ENCODE assay signal across 9 mouse cellular contexts in genomic region chr17:12757990-12758389, GRCm38 (mm10). TPM values are rescaled to one million over a fixed set of nuclear protein-coding genes. Genes with fewer than 3 reads are reported as not detected.
DNase-seq lines count a peak whose midpoint lies in the region; TF ChIP-seq lines count a peak whose summit lies in the region.
"Had no signal": no experiment of that assay in that cellular context is flagged by ENCODE, and none has a peak within 500 bp of the region (broad histone marks: within the 10 kb centered on the region; RNA-seq: fewer than 3 reads in every experiment).

No protein-coding gene starts in this region.

- H3K79me2 ChIP-seq in heart, adult 2 months (replicated peaks; ENCODE audit: control insufficient read depth, insufficient read depth, low read length), result peaks cover 1% of the 10 kb centered on the region

- no peak for TF ChIP-seq CTCF in heart, adult 2 months (IDR thresholded peaks at IDR 0.05)

- intact Hi-C loops in heart, adult 2 months (cut with DNase I), result loop anchor here (2.0 kb wide), 1 partner anchor 31 kb away; no protein-coding TSS in a partner anchor

- no peaks in the 10 kb centered on the region for H3K27me3 ChIP-seq in heart, adult 2 months (ENCODE audit: control insufficient read depth, insufficient read depth, low read length)
- H3K27me3 ChIP-seq: limb, embryonic 12.5 days had no signal

- no peak for TF ChIP-seq EP300 in heart, adult 2 months (IDR thresholded peaks at IDR 0.05; ENCODE audit: insufficient read depth, low read depth, low read length)

- no peak overlapping the region for H3K9ac ChIP-seq in heart, adult 2 months (ENCODE audit: low read depth, low read length)

- peaks cover 53% of the 10 kb centered on the region for H3K4me1 ChIP-seq in heart, adult 2 months (ENCODE audit: control insufficient read depth, insufficient read depth, low read length)

- peaks cover 31% of the 10 kb centered on the region for H3K36me3 ChIP-seq in heart, adult 2 months (ENCODE audit: control insufficient read depth, insufficient read depth, low read length)

- TF ChIP-seq POLR2A in heart, adult 2 months (IDR thresholded peaks at IDR 0.05; ENCODE audit: insufficient read depth, low read depth, low read length), result no peak

- H3K4me3 ChIP-seq in heart, adult 2 months, result no peak overlapping the region
- H3K4me3 ChIP-seq: limb, embryonic 12.5 days had no signal

- peak; percentile 97 for DNase-seq in heart, adult 11 months
- DNase-seq in heart, adult 8-10 months (ENCODE audit: low spot score), result no peak
- DNase-seq in urinary bladder, postnatal 25 days (ENCODE audit: low spot score), result peak; percentile 25
- no peak for DNase-seq in urinary bladder, adult 18-20 months (ENCODE audit: low spot score in 2 of 2)
- peak in 1 of 2 experiments; percentile 70 for DNase-seq in heart, adult 2 months
- peak; percentile 65 for DNase-seq in lung, postnatal 36 days
- no peak for DNase-seq in spleen, postnatal 14 days (ENCODE audit: low spot score in 2 of 2)
- DNase-seq in retina, embryonic 14.5 days (ENCODE audit: low spot score), result no peak

- 18% methylated on average over 5 of the region's 5 CpGs for WGBS in heart, adult 2 months

- H3K27ac ChIP-seq in heart, adult 2 months, result peak overlapping the region; percentile 87
- H3K27ac ChIP-seq: limb, embryonic 12.5 days had no signal

RNA-seq across cellular contexts. Expression of gene Igf2r, which starts 11.5 kb away (rescaled TPM):
- total RNA-seq in heart, adult 8-10 months (2022), result 100 to 1,000 TPM; 103 to 124 (median 118) TPM
- total RNA-seq in heart, adult 2 months (2021), result 100 to 1,000 TPM in 1 of 2 experiments, 10 to 100 TPM in 1; 98.9 to 116 TPM
- polyA plus RNA-seq in heart, adult 2 months (2012; rRNA removed), result 34.0 and 53.7 TPM in 2 replicates

Comparison
In these comparisons a context has a peak if more than half of its experiments do, and no peak if none do; other contexts are left out.
1. DNase-seq: peak in heart, adult 11 months (single experiment), urinary bladder, postnatal 25 days (single experiment) and lung, postnatal 36 days (single experiment); none in heart, adult 8-10 months (single experiment), urinary bladder, adult 18-20 months (0 of 2), spleen, postnatal 14 days (0 of 2) and retina, embryonic 14.5 days (single experiment).